Mouse (Mus musculus) myocyte (in vitro differentiated cells): ENCODE measurements around the gene Asap3.

Experiments used
- E2F4 ChIP-seq: IDR thresholded peaks from one replicate; pipeline ENCODE4 v1.6.1; 2011; ENCODE audit warnings: mild to moderate bottlenecking, control low read depth, moderate library complexity; ENCODE audit not compliant: insufficient read depth
- MAX ChIP-seq: IDR thresholded peaks from one replicate; pipeline ENCODE4 v1.6.1; 2011; ENCODE audit warnings: low read depth, mild to moderate bottlenecking, control low read depth
- POLR2A ChIP-seq: IDR thresholded peaks from one replicate; pipeline ENCODE4 v1.6.1; 2011; ENCODE audit warnings: low read depth, mild to moderate bottlenecking, control low read depth, moderate library complexity; ENCODE audit not compliant: insufficient read length
- POLR2AphosphoS2 ChIP-seq: IDR thresholded peaks from one replicate; pipeline ENCODE4 v1.6.1; 2011; ENCODE audit warnings: low read depth, control low read depth; ENCODE audit not compliant: insufficient read length
- REST ChIP-seq: IDR thresholded peaks from one replicate; pipeline ENCODE4 v1.6.1; 2011; ENCODE audit warnings: mild to moderate bottlenecking, control low read depth, moderate library complexity; ENCODE audit not compliant: insufficient read depth, insufficient read length
- USF1 ChIP-seq: IDR thresholded peaks from one replicate; pipeline ENCODE4 v1.6.1; 2011; ENCODE audit warnings: low read depth, mild to moderate bottlenecking, control low read depth, moderate library complexity

GRCm38 (mm10) chr4:136172011-136172541 is 34.1 kb upstream of the Asap3 start, which contains the start of gene E2f2:
- TF ChIP-seq POLR2A, result no peak
- no peak for TF ChIP-seq REST
- TF ChIP-seq USF1, result no peak
- TF ChIP-seq POLR2AphosphoS2, result no peak
- TF ChIP-seq E2F4, result peak; percentile 76
- no peak for TF ChIP-seq MAX
